Mouse (Mus musculus) embryonic facial prominence, embryonic 12.5 days (tissue): ENCODE data around the gene Lyz1. TPM values are rescaled to one million over a fixed set of nuclear protein-coding genes. Genes with fewer than 3 reads are reported as not detected.

Experiments used
- ATAC-seq: fragments of 200-750 bp; cut with Nextera tagmentation; 2 replicates; pipeline ENCODE4 v1.8.0; 2017; ENCODE audit not compliant: insufficient number of reproducible peaks, insufficient read depth, low FRiP score, low TSS enrichment
- H3K27ac ChIP-seq: fragments of 300-500 bp; sonication (generic); 2 replicates; pipeline ENCODE4 v1.5.1; 2016; ENCODE audit warnings: mild to moderate bottlenecking
- H3K27me3 ChIP-seq: fragments of 300-500 bp; sonication (generic); 2 replicates; pipeline ENCODE4 v1.6.1; 2016; ENCODE audit warnings: mild to moderate bottlenecking, moderate library complexity
- H3K36me3 ChIP-seq: fragments of 300-500 bp; sonication (generic); 2 replicates; pipeline ENCODE4 v1.6.1; 2016; ENCODE audit warnings: mild to moderate bottlenecking
- H3K4me1 ChIP-seq: fragments of 300-500 bp; sonication (generic); 2 replicates; pipeline ENCODE4 v1.6.1; 2016
- H3K4me2 ChIP-seq: fragments of 300-500 bp; sonication (generic); replicated peaks from 2 replicates; pipeline ENCODE4 v1.6.1; 2016; ENCODE audit warnings: mild to moderate bottlenecking, moderate library complexity
- H3K4me3 ChIP-seq: fragments of 300-500 bp; sonication (generic); 2 replicates; pipeline ENCODE4 v1.5.1; 2016; ENCODE audit warnings: mild to moderate bottlenecking
- H3K9ac ChIP-seq: fragments of 300-500 bp; sonication (generic); 2 replicates; pipeline ENCODE4 v1.6.1; 2016; ENCODE audit warnings: mild to moderate bottlenecking, moderate library complexity
- H3K9me3 ChIP-seq: fragments of 300-500 bp; sonication (generic); 2 replicates; pipeline ENCODE4 v1.6.1; 2016; ENCODE audit warnings: mild to moderate bottlenecking, moderate library complexity
- WGBS: fragments of 180-500 bp; shearing (Covaris S2); methylation state at CpG from one replicate; pipeline ENCODE4 v1.1.7; 2016; 5-methylcytosine and 5-hydroxymethylcytosine counted together
- polyA plus RNA-seq: library from polyadenylated mRNA; unstranded; fragments of >200 nt; fragmentation: Nextera tagmentation; extraction: Ambion mirVana; gene quantifications from 2 replicates; pipeline ENCODE4 v1.2.1, GENCODE M21; 2016

The Lyz1 gene
- not detected in 2 replicates for polyA plus RNA-seq

DNA sequence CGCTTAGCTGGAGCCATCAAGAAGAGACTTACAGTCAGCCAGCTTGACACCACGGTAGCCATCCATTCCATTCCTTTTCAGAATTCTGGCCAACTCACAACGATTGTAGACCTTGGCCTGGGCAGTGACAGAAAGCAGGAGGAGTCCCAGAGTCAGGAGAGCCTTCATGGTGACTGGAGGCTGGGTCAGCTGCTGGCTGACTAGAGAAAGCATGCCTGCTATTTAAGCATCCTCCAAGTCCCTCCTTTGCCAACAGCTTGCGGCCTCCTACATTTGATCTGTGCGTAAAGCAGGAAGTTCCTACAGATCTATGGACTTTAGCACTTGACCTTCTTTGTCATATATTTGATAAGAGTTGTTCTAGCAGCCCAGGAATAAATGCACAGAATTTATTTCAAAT is at the start of gene Lyz1:
Gene Lyz1 (minus strand): TSS at position 198 of the 400 bp plus-strand sequence.
- Histone ChIP-seq H3K4me1 (no peaks in the 10 kb centered on the region), H3K27ac (no peak within 1 kb of the TSS), H3K4me3 (no peak within 1 kb of the TSS), H3K36me3 (no peaks in the 10 kb centered on the region), H3K9me3 (no peaks in the 10 kb centered on the region), H3K27me3 (no peaks in the 10 kb centered on the region), H3K9ac (no peak within 1 kb of the TSS), H3K4me2 (no peak within 1 kb of the TSS)
- 80% methylated on average over 5 of the region's 5 CpGs for WGBS
- no peak for ATAC-seq

- Histone ChIP-seq H3K9ac (no peak overlapping the region), H3K36me3 (peaks cover 6% of the 10 kb centered on the region; the same call in 1 of the 2 replicates), H3K4me3 (no peak overlapping the region), H3K4me2 (no peak overlapping the region), H3K27ac (0 out of 2 replicates have a peak overlapping the region, but pooled peaks have one; percentile 36), H3K9me3 (no peaks in the 10 kb centered on the region), H3K27me3 (no peaks in the 10 kb centered on the region), H3K4me1 (no peaks in the 10 kb centered on the region)
- WGBS, result 64% methylated on average over 2 of the region's 2 CpGs
- ATAC-seq, result no peak
Measured at GRCm38 (mm10) chr10:117342406-117342805, 49.7 kb upstream of the Lyz1 start.

DNA sequence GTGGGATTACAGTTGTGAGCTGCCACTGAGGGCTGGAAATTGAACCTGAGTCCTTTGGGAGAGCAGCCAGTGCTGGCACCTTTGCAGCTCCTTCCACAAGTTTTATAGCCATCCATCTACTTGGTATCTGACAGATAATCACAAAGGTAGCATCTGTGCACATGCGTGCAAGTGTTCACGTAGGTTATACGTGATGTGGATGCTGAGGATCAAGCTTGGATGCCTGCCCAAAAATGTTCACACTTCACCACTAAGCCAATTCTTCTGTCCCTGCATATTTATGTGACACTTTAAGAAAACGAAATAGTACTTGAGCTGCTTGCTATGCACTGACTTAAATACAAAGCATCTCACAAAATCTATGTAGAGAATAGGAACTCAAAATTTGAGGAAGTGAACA is 48.4 kb upstream of the Lyz1 start:
- WGBS, result 92% methylated on average over 4 of the region's 4 CpGs
- Histone ChIP-seq H3K4me1 (0 out of 2 replicates have a peak, but pooled peaks cover 8% of the 10 kb centered on the region), H3K27ac (no peak overlapping the region), H3K4me2 (no peak overlapping the region), H3K36me3 (0 out of 2 replicates have a peak, but pooled peaks cover 3% of the 10 kb centered on the region), H3K9ac (no peak overlapping the region), H3K27me3 (no peaks in the 10 kb centered on the region), H3K9me3 (no peaks in the 10 kb centered on the region), H3K4me3 (no peak overlapping the region)
- ATAC-seq, result no peak

DNA sequence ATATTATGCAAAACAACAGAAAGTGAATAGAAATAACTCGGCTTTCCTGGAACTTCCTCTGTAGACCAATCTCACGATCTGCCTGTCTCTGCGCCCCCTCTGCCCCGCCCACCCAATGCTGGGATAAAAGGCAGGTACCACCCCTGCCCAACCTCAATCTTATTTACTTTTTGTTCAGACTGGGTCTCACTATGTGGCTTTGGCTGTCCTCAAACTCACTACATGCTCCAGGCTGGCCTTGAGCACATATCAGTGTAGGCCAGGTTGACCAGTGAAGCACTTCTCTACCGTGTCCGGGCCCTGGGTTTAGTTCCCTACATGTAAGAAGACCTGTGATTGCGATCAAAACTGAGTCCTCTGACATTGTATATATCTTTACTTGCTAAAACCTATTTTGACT is 46.6 kb upstream of the Lyz1 start:
- ATAC-seq, result no peak
- Histone ChIP-seq H3K36me3 (0 out of 2 replicates have a peak, but pooled peaks cover 3% of the 10 kb centered on the region), H3K4me3 (no peak overlapping the region), H3K9me3 (no peaks in the 10 kb centered on the region), H3K27me3 (no peaks in the 10 kb centered on the region), H3K4me2 (no peak overlapping the region), H3K27ac (no peak overlapping the region), H3K9ac (no peak overlapping the region), H3K4me1 (0 out of 2 replicates have a peak, but pooled peaks cover 8% of the 10 kb centered on the region)
- WGBS, result 90% methylated on average over 7 of the region's 7 CpGs

GRCm38 (mm10) chr10:117337946-117338345 is 45.3 kb upstream of the Lyz1 start:
- Histone ChIP-seq H3K9me3 (no peaks in the 10 kb centered on the region), H3K36me3 (no peaks in the 10 kb centered on the region), H3K4me3 (no peak overlapping the region), H3K27ac (no peak overlapping the region), H3K27me3 (no peaks in the 10 kb centered on the region), H3K9ac (no peak overlapping the region), H3K4me2 (no peak overlapping the region), H3K4me1 (0 out of 2 replicates have a peak, but pooled peaks cover 8% of the 10 kb centered on the region)
- ATAC-seq, result no peak

DNA sequence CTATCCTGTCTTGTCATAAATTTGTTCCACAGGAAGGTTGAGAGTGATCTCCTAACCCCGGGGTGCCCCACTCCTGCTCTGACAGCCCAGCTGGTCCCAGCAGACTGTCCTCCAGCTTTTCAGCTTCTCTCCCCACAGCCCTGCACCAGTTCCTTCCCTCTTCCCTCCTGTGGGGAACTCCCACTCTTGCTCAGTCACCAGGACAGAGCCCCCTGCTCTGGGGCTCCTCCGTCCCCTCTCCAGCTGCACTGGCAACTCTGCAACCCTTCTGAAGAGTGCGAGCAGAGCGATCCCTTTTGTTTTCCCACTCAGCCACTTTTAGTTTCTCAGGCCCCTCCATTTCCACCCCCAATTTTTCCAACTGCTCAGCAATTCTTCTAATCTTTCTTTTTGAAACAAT is 43.0 kb upstream of the Lyz1 start:
- 0 out of 2 replicates have a peak, but pooled peaks cover 8% of the 10 kb centered on the region for H3K4me1 ChIP-seq
- no peak for ATAC-seq
- WGBS, result 43% methylated on average over 4 of the region's 4 CpGs
- H3K9me3 ChIP-seq, result no peaks in the 10 kb centered on the region
- no peak overlapping the region for H3K4me2 ChIP-seq
- H3K27ac ChIP-seq, result no peak overlapping the region
- no peak overlapping the region for H3K4me3 ChIP-seq
- no peaks in the 10 kb centered on the region for H3K36me3 ChIP-seq
- H3K9ac ChIP-seq, result no peak overlapping the region
- H3K27me3 ChIP-seq, result no peaks in the 10 kb centered on the region

DNA sequence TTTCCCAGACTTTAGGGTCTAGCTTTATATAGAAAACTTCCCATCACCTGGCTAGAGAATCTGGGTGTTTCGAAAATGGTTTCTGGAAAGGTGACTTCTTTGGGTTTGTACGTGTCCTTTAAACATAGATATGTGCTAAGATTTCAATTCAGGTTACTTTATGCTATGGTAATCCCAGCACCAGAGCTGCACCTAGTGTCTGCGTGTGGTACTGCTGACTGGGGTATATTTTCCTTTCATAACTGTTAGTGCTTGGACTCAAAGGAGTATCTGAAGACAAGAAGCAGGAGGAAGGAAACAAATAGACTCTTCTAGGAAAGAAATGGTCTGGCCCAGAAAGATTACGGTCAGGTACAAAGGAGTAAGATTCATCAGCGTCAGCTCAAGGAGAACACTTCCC is 37.9 kb upstream of the Lyz1 start:
- no peak overlapping the region for H3K27ac ChIP-seq
- no peak overlapping the region for H3K9ac ChIP-seq
- no peak overlapping the region for H3K4me3 ChIP-seq
- H3K36me3 ChIP-seq, result no peaks in the 10 kb centered on the region
- no peak overlapping the region for H3K4me2 ChIP-seq
- WGBS, result 85% methylated on average over 5 of the region's 5 CpGs
- H3K27me3 ChIP-seq, result no peaks in the 10 kb centered on the region
- no peak for ATAC-seq
- H3K9me3 ChIP-seq, result no peaks in the 10 kb centered on the region
- H3K4me1 ChIP-seq, result no peaks in the 10 kb centered on the region

GRCm38 (mm10) chr10:117323782-117324181 is 31.1 kb upstream of the Lyz1 start:
- WGBS, result 83% methylated on average over 7 of the region's 7 CpGs
- no peak overlapping the region for H3K27ac ChIP-seq

GRCm38 (mm10) chr10:117322630-117323029 is 30.0 kb upstream of the Lyz1 start:
- WGBS, result 94% methylated on average over 5 of the region's 5 CpGs
- Histone ChIP-seq H3K4me1 (no peaks in the 10 kb centered on the region), H3K9ac (no peak overlapping the region), H3K27me3 (no peaks in the 10 kb centered on the region), H3K9me3 (no peaks in the 10 kb centered on the region), H3K36me3 (no peaks in the 10 kb centered on the region), H3K27ac (no peak overlapping the region), H3K4me3 (no peak overlapping the region), H3K4me2 (no peak overlapping the region)
- ATAC-seq, result no peak

More at GRCm38 (mm10) chr10:117323782-117324181, 31.1 kb upstream of the Lyz1 start:
- Histone ChIP-seq H3K36me3 (no peaks in the 10 kb centered on the region), H3K4me3 (no peak overlapping the region), H3K4me1 (no peaks in the 10 kb centered on the region), H3K4me2 (no peak overlapping the region), H3K27me3 (no peaks in the 10 kb centered on the region), H3K9ac (no peak overlapping the region), H3K9me3 (no peaks in the 10 kb centered on the region)
- ATAC-seq, result no peak

DNA sequence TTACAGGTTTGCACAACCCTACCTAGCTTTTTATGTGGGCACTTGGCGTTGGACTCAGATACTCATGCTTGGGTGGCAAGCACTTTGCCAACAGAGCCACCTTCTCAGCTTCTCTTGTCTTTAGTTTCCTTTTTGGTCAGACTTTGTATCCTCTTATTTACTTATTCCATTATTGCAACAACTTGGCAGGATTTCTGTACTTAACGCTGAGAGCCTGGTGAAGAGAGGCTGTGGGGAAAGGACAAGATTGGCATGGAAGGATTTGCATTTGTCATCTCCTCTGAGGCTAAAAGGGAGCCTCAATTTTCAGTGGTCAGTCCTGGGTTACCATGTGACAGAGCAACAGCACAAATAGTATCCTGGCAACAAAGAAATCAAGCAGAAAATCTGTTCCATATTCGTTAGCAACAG is 27.9 kb upstream of the Lyz1 start:
- ATAC-seq, result no peak
- no peak overlapping the region for H3K27ac ChIP-seq
- no peaks in the 10 kb centered on the region for H3K9me3 ChIP-seq
- 82% methylated on average over 3 of the region's 3 CpGs for WGBS
- no peaks in the 10 kb centered on the region for H3K36me3 ChIP-seq
- no peaks in the 10 kb centered on the region for H3K27me3 ChIP-seq
- no peak overlapping the region for H3K4me2 ChIP-seq
- H3K9ac ChIP-seq, result no peak overlapping the region
- no peaks in the 10 kb centered on the region for H3K4me1 ChIP-seq
- H3K4me3 ChIP-seq, result no peak overlapping the region

GRCm38 (mm10) chr10:117316391-117316790 is 23.7 kb upstream of the Lyz1 start:
- no peak overlapping the region for H3K27ac ChIP-seq
- H3K4me1 ChIP-seq, result no peaks in the 10 kb centered on the region
- no peak overlapping the region for H3K4me3 ChIP-seq
- H3K36me3 ChIP-seq, result no peaks in the 10 kb centered on the region
- whole genome bisulfite sequencing, result 86% methylated on average over 11 of the region's 11 CpGs
- no peaks in the 10 kb centered on the region for H3K9me3 ChIP-seq
- ATAC-seq, result 0 out of 2 replicates have a peak, but pooled peaks have one; percentile 22
- H3K9ac ChIP-seq, result no peak overlapping the region
- H3K27me3 ChIP-seq, result no peaks in the 10 kb centered on the region
- H3K4me2 ChIP-seq, result no peak overlapping the region

- Histone ChIP-seq H3K27me3 (no peaks in the 10 kb centered on the region), H3K4me1 (no peaks in the 10 kb centered on the region), H3K9ac (no peak overlapping the region), H3K36me3 (no peaks in the 10 kb centered on the region), H3K4me3 (no peak overlapping the region), H3K4me2 (no peak overlapping the region), H3K27ac (no peak overlapping the region), H3K9me3 (no peaks in the 10 kb centered on the region)
- ATAC-seq, result no peak
- WGBS, result 92% methylated on average over 2 of the region's 2 CpGs
Measured at GRCm38 (mm10) chr10:117313133-117313532, 20.5 kb upstream of the Lyz1 start.

- WGBS, result 88% methylated on average over 8 of the region's 8 CpGs
- no peak for ATAC-seq
- Histone ChIP-seq H3K9ac (no peak overlapping the region), H3K27me3 (no peaks in the 10 kb centered on the region), H3K4me2 (no peak overlapping the region), H3K9me3 (no peaks in the 10 kb centered on the region), H3K4me3 (no peak overlapping the region), H3K4me1 (no peaks in the 10 kb centered on the region), H3K27ac (no peak overlapping the region), H3K36me3 (no peaks in the 10 kb centered on the region)
Measured at GRCm38 (mm10) chr10:117312168-117312567, 19.5 kb upstream of the Lyz1 start.
